Mouse (Mus musculus) midbrain, embryonic 14.5 days (tissue): ENCODE measurements around the gene Herc1. TPM values are rescaled to one million over a fixed set of nuclear protein-coding genes. Genes with fewer than 3 reads are reported as not detected.

Source experiments
- ATAC-seq: fragments of 200-750 bp; cut with Nextera tagmentation; 2 replicates; pipeline ENCODE4 v1.8.0; 2017; ENCODE audit warnings: moderate number of reproducible peaks, moderate library complexity; ENCODE audit not compliant: low FRiP score, low TSS enrichment
- DNase-seq: peaks from one replicate; pipeline ENCODE4 v3.0.0-alpha.2; 2015
- H3K27ac ChIP-seq: fragments of 300-500 bp; sonication (generic); replicated peaks from 2 replicates; pipeline ENCODE4 v1.5.1; 2014; ENCODE audit warnings: mild to moderate bottlenecking, low read depth, low read length, moderate library complexity
- H3K27me3 ChIP-seq: fragments of 300-500 bp; sonication (generic); 2 replicates; pipeline ENCODE4 v1.6.1; 2014; ENCODE audit warnings: low read length, control low read depth, mixed read lengths; ENCODE audit not compliant: control insufficient read depth, insufficient read depth
- H3K36me3 ChIP-seq: fragments of 300-500 bp; sonication (generic); 2 replicates; pipeline ENCODE4 v1.6.1; 2014; ENCODE audit warnings: low read length, control low read depth; ENCODE audit not compliant: control insufficient read depth, insufficient read depth
- H3K4me1 ChIP-seq: fragments of 300-500 bp; sonication (generic); 2 replicates; pipeline ENCODE4 v1.6.1; 2014; ENCODE audit warnings: mild to moderate bottlenecking, antibody characterized with exemption, low read length, control low read depth; ENCODE audit not compliant: control insufficient read depth, insufficient read depth
- H3K4me2 ChIP-seq: fragments of 300-500 bp; sonication (generic); 2 replicates; pipeline ENCODE4 v1.6.1; 2014; ENCODE audit warnings: mild to moderate bottlenecking, low read length, moderate library complexity
- H3K4me3 ChIP-seq: fragments of 300-500 bp; sonication (generic); replicated peaks from 2 replicates; pipeline ENCODE4 v1.5.1; 2014; ENCODE audit warnings: low read depth, low read length
- H3K9ac ChIP-seq: fragments of 300-500 bp; sonication (generic); replicated peaks from 2 replicates; pipeline ENCODE4 v1.6.1; 2014; ENCODE audit warnings: mild to moderate bottlenecking, low read length, moderate library complexity
- H3K9me3 ChIP-seq: fragments of 300-500 bp; sonication (generic); 2 replicates; pipeline ENCODE4 v1.6.1; 2016; ENCODE audit warnings: low read length, control low read depth, mixed read lengths; ENCODE audit not compliant: control insufficient read depth
- WGBS: fragments of 180-500 bp; shearing (Covaris S2); extraction: QIAGEN DNeasy Blood & Tissue Kit; methylation state at CpG from one replicate; pipeline ENCODE4 v1.1.7; 2014; 5-methylcytosine and 5-hydroxymethylcytosine counted together
- polyA plus RNA-seq: library from polyadenylated mRNA; unstranded; fragments of >200 nt; fragmentation: Nextera tagmentation; extraction: Ambion mirVana; gene quantifications from 2 replicates; pipeline ENCODE4 v1.2.1, GENCODE M21; 2014

Gene Herc1
- polyA plus RNA-seq, 1 experiment from 2014 or later, result 64.1 TPM

DNA sequence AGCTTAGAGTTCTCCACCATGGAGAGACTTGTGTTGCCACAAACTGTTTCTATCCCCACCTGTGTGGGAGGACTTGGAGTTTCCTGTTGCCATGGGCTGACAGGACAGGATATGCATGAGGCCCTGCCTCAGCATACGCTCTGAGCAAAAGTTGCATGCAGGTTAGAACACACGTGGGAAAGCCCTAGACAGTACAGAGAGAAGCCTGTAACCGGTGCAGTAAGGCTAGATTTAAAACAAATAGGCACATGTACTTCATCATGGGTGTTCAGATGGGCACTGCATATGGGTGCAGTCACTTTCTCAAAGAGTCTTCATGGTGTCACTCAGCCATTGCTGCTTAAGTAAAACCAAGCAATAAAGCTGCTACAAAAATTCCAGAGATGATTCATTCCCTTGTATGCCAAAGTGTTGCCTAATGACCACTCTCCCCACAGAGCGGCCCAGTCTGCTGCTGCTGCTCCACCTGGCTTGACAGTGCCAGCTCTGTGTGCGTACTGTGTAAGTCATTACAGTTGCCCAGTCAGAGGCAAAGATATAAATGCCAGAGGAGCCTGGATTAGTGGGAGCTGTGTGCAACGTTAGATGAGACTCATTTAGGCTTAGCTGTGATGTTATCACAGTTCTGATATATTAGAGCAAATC, 166.2 kb downstream of the Herc1 start:
- peaks cover 72% of the 10 kb centered on the region for H3K36me3 ChIP-seq
- H3K4me3 ChIP-seq, result no peak overlapping the region
- H3K9me3 ChIP-seq, result no peaks in the 10 kb centered on the region
- no peak overlapping the region for H3K4me2 ChIP-seq
- H3K9ac ChIP-seq, result no peak overlapping the region
- 96% methylated on average over 6 of the region's 6 CpGs for WGBS
- H3K27me3 ChIP-seq, result no peaks in the 10 kb centered on the region
- H3K4me1 ChIP-seq, result no peaks in the 10 kb centered on the region; the same call in 1 of the 2 replicates
- no peak overlapping the region for H3K27ac ChIP-seq
- ATAC-seq, result no peak
- DNase-seq, result no peak

DNA sequence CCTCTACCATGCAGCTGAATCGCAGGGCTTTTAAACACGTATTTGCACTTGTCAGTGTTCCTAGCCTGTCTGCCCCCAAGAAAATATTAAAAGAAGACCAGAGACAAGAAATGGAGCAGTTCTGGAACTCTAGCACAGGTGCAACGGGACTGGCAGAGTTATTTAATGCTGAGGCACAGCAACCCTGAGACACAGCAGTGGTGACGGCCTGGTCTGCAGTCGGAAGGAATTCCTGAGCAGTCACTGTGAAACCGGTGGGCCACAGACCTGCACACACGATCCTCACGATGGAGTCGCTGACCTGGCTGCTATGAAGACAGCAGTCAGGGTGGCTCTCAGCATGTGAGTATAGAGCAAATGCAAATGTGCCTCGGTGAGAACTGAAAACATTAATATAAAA, 167.5 kb downstream of the Herc1 start:
- H3K9ac ChIP-seq, result no peak overlapping the region
- H3K9me3 ChIP-seq, result no peaks in the 10 kb centered on the region
- ATAC-seq (no peak), DNase-seq (no peak)
- H3K4me2 ChIP-seq, result no peak overlapping the region
- 91% methylated on average over 10 of the region's 10 CpGs for WGBS
- H3K4me1 ChIP-seq, result no peaks in the 10 kb centered on the region
- peaks cover 74% of the 10 kb centered on the region for H3K36me3 ChIP-seq
- H3K27ac ChIP-seq, result no peak overlapping the region
- H3K4me3 ChIP-seq, result no peak overlapping the region
- H3K27me3 ChIP-seq, result no peaks in the 10 kb centered on the region

DNA sequence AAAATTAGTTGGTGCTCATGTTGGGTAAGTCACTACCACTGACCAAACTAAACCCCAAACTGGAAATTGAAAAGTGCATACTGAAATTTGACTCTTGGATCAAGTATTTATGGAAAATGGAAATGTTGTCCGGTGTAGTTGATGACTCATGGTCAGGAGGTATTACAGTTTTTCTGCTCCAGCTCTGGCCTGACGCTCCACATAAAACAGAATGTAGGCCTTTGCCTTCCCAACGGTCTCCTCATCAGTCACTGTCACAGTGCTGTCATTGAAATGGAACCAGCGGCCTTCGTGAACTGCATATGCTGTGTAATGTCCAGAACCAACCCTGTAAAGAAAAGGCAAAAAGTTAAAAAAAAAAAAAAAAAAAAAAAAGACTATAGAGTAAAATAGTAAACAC, 168.0 kb downstream of the Herc1 start:
- no peak overlapping the region for H3K27ac ChIP-seq
- H3K4me1 ChIP-seq, result no peaks in the 10 kb centered on the region
- H3K9me3 ChIP-seq, result no peaks in the 10 kb centered on the region
- ATAC-seq, result no peak
- H3K4me2 ChIP-seq, result no peak overlapping the region
- H3K36me3 ChIP-seq, result peaks cover 77% of the 10 kb centered on the region
- H3K4me3 ChIP-seq, result no peak overlapping the region
- no peak overlapping the region for H3K9ac ChIP-seq
- H3K27me3 ChIP-seq, result no peaks in the 10 kb centered on the region
- 97% methylated on average over 5 of the region's 5 CpGs for WGBS
- no peak for DNase-seq

DNA sequence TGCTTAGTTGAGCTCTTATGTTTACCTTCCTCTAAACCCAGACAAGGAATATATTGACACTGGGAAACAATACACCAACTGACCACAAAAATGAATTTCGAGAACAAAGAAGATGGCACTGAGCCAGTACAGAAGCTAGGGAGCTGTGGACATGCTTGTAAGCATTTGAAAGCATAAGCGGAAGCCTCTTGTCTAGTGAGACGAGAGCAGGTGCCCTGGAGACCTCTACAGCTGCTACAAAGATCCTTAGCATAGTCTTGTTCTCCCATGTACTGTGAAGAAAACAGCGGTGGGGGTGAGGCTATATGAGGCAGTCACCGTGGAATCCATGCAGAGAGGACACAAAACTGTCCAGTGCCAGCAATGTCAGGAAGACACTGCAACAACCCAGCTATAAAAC, 168.7 kb downstream of the Herc1 start:
- peak; percentile 61 for DNase-seq
- H3K27ac ChIP-seq, result peak overlapping the region; percentile 21
- H3K27me3 ChIP-seq, result no peaks in the 10 kb centered on the region

DNA sequence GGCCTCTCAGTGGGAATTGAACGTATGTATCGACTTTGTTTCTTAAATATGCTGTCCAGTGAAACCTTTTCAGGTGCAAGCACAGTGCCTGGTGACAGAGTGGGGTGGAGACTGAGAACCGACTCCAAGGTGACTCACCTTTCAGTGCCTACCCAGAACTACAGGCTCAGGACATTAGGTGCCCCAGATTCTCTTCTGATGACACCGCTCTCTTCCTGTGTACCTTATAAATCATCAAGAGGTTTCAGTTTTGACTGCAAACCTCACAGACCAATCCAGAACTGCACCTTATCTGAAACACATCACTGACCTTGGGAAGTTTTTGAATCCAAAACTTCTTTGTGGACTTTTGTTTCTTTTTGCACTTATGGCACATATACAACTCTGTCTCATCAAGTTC, 170.0 kb downstream of the Herc1 start:
- Histone ChIP-seq H3K9me3 (no peaks in the 10 kb centered on the region), H3K27me3 (no peaks in the 10 kb centered on the region), H3K4me2 (no peak overlapping the region), H3K36me3 (peaks cover 78% of the 10 kb centered on the region), H3K4me3 (no peak overlapping the region), H3K4me1 (no peaks in the 10 kb centered on the region), H3K9ac (no peak overlapping the region), H3K27ac (no peak overlapping the region)
- DNase-seq (no peak), ATAC-seq (no peak)
- 96% methylated on average over 4 of the region's 4 CpGs for WGBS

More for the DNA sequence above, 168.7 kb downstream of the Herc1 start:
- Histone ChIP-seq H3K4me2 (no peak overlapping the region), H3K36me3 (peaks cover 82% of the 10 kb centered on the region), H3K4me3 (no peak overlapping the region), H3K9me3 (no peaks in the 10 kb centered on the region), H3K9ac (no peak overlapping the region), H3K4me1 (no peaks in the 10 kb centered on the region)
- WGBS, result 34% methylated on average over 5 of the region's 5 CpGs
- no peak for ATAC-seq

DNA sequence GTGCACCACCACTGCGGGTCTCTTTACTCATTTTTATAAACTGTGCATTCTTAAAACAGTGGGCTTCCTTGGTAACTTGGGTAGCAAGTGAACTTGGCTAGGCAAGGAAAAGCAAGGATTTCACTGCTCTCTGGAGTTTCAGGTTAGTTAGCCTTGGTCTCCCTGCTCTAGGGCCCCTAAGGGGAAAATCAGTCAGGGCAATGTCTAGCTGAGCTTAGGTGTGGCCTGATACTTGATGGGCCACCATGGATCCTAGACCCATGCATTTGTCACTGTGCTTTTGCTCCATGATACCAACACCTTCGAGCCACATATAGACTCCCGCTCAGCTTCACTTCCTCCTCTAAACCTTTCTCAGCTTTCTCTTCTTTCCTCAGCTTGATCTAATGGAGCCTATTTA, 171.3 kb downstream of the Herc1 start:
- H3K4me2 ChIP-seq, result no peak overlapping the region
- DNase-seq (no peak), ATAC-seq (no peak)
- no peaks in the 10 kb centered on the region for H3K9me3 ChIP-seq
- WGBS, result 98% methylated on average over 3 of the region's 3 CpGs
- H3K36me3 ChIP-seq, result peaks cover 78% of the 10 kb centered on the region
- no peak overlapping the region for H3K27ac ChIP-seq
- no peaks in the 10 kb centered on the region for H3K4me1 ChIP-seq
- H3K9ac ChIP-seq, result no peak overlapping the region
- H3K4me3 ChIP-seq, result no peak overlapping the region
- no peaks in the 10 kb centered on the region for H3K27me3 ChIP-seq

DNA sequence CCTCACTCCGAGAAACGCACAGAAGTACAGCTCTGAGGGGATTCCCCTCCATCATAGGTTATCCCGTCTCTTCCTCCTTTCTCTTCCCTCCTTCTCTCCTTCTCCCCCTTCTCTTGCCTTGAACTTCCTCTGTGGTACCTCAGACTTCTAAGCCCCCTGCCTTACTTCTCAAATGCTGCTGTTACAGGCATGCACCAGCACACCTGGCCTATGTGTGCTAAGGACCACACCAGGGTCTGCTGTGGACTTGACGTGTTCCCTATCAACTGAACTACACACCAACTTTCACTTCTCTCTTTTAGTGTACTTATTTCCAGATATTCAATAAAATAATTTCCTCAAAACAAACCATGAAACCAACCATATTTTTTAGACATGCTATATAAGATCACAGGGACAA, 192.5 kb downstream of the Herc1 start:
- no peak overlapping the region for H3K9ac ChIP-seq
- no peaks in the 10 kb centered on the region for H3K4me1 ChIP-seq
- DNase-seq (no peak), ATAC-seq (no peak)
- no peaks in the 10 kb centered on the region for H3K27me3 ChIP-seq
- peaks cover 75% of the 10 kb centered on the region for H3K36me3 ChIP-seq
- H3K4me3 ChIP-seq, result no peak overlapping the region
- H3K4me2 ChIP-seq, result no peak overlapping the region
- no peaks in the 10 kb centered on the region for H3K9me3 ChIP-seq
- WGBS, result 94% methylated on average over 4 of the region's 4 CpGs
- H3K27ac ChIP-seq, result no peak overlapping the region

Other genes starting within 250 kb of the Herc1 start
- 55.6 and 87.9 TPM in 2 replicates for gene Snx1, start 223.9 kb upstream of the Herc1 start, polyA plus RNA-seq
- 68.4 and 76.2 TPM in 2 replicates for gene Ciao2a, start 223.8 kb upstream of the Herc1 start, polyA plus RNA-seq
- 0.66 and 0.78 TPM in 2 replicates for gene Dapk2, start 192.2 kb upstream of the Herc1 start, polyA plus RNA-seq
- gene Fbxl22, start 164.1 kb downstream of the Herc1 start, polyA plus RNA-seq, result 1.5 and 1.9 TPM in 2 replicates
- 70.0 and 104 TPM in 2 replicates for gene Usp3, start 242.7 kb downstream of the Herc1 start, polyA plus RNA-seq